Mouse (Mus musculus): ENCODE results near the gene Shc4.

GRCm38 (mm10) chr2:125734741-125735140 is 10.8 kb upstream of the Shc4 start:
- no peak for TF ChIP-seq CHD2 (IDR thresholded peaks at IDR 0.05; ENCODE audit: low read depth, low read length)
- no peak for TF ChIP-seq ZC3H11A (IDR thresholded peaks at IDR 0.05; ENCODE audit: borderline replicate concordance, low read depth, low read length)

All from ES-E14 (cell line).